Mouse (Mus musculus): ENCODE measurements at regions not wholly inside any gene's neighbourhood (a gene's known extent, or its start where the extent isn't known, plus 50 kb on each side); places are given as distances from the start of the nearest gene placed in this dataset.

DNA sequence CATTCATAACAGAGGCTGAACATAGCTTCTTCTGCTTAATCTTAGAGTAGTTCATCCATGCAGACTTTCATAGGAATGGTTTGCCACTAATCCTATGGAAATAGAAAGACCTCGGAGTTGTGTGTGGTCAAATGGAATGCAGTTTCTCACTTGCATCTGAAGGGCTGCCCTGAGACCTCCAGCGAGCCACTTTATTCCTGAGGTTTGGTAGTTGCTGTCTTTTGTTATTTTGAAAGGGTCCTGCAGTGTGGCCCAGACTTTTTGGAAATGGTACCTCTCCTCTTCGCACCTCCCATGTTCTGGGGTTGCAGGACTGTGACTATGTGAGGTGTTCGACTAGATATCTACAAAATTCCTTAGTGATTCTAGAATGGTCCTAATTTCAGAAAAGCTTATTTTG is 489.0 kb downstream of the Rnf144b start:
- Histone ChIP-seq H3K36me3 (ENCODE audit: poor library complexity, severe bottlenecking) (no peaks in the 10 kb centered on the region), H3K27ac (no peak overlapping the region), H3K4me3 (no peak overlapping the region), H3K9ac (no peak overlapping the region), H3K4me1 (peaks cover 12% of the 10 kb centered on the region), H3K27me3 (no peaks in the 10 kb centered on the region), H3K9me3 (replicated peaks) (0 out of 2 replicates have a peak, but pooled peaks cover 2% of the 10 kb centered on the region), H3K4me2 (no peak overlapping the region)
- no peak for ATAC-seq
- WGBS, result 85% methylated on average over 4 of the region's 4 CpGs

DNA sequence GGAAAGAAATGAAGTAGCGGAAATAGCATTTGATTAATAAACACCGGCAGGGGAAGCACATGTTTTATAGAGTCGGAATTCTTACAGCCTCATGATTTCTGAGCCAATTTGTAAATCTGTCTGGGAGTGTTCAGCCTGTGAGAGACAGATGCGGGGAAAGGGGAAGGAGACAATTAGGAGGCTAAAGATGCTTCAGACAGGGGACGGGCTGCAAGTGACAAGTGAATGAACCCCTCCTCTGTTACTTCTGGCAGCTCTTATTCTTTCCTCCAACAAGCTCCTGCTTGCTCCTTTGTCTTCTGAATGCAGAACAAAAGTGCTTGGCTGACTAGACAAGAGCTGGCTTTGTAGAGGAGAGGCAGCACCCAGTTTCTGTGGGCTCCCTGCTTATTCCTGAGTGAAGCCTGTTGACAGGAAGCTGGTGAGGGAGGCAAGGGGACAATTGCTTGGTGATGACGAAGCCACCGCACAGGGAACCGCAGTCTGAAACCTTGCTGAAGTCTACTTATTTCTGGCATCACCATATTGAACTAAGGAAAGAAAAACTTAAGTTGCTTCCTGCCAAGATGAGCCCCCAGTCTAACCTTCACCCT is 514.2 kb downstream of the Rnf144b start:
- Histone ChIP-seq H3K36me3 (ENCODE audit: poor library complexity, severe bottlenecking) (no peaks in the 10 kb centered on the region), H3K4me2 (no peak overlapping the region), H3K4me1 (peaks cover 23% of the 10 kb centered on the region), H3K4me3 (no peak overlapping the region), H3K9ac (no peak overlapping the region), H3K9me3 (replicated peaks) (no peaks in the 10 kb centered on the region), H3K27me3 (no peaks in the 10 kb centered on the region), H3K27ac (peak overlapping the region; percentile 40)
- peak; percentile 63 for ATAC-seq
- 18% methylated on average over 8 of the region's 8 CpGs for WGBS

DNA sequence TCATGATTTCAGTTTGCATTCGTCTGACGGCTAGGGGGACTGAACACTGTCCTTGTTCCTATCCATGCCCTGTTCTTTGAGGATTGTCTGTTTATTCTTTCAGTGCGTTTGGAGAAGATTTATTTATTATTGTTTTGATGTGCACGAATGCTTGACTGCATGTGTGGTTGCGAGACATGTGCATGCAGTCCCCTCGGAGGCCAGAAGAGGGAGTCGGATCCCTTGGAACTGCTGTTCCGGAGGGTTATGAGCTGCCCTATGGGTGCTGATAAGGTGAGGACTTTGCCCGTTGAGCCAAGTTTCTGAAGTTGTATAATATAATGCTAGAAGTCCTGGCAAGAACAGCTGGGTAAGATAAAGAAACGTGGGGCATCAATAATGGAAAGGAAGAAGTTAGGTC is 519.9 kb downstream of the Rnf144b start:
- no peak overlapping the region for H3K4me3 ChIP-seq
- no peaks in the 10 kb centered on the region for H3K36me3 ChIP-seq (ENCODE audit: poor library complexity, severe bottlenecking)
- no peaks in the 10 kb centered on the region for H3K27me3 ChIP-seq
- WGBS, result 90% methylated on average over 10 of the region's 10 CpGs
- no peak overlapping the region for H3K4me2 ChIP-seq
- peaks cover 7% of the 10 kb centered on the region for H3K4me1 ChIP-seq
- H3K9me3 ChIP-seq (replicated peaks), result no peaks in the 10 kb centered on the region
- no peak for ATAC-seq
- H3K27ac ChIP-seq, result no peak overlapping the region
- no peak overlapping the region for H3K9ac ChIP-seq

DNA sequence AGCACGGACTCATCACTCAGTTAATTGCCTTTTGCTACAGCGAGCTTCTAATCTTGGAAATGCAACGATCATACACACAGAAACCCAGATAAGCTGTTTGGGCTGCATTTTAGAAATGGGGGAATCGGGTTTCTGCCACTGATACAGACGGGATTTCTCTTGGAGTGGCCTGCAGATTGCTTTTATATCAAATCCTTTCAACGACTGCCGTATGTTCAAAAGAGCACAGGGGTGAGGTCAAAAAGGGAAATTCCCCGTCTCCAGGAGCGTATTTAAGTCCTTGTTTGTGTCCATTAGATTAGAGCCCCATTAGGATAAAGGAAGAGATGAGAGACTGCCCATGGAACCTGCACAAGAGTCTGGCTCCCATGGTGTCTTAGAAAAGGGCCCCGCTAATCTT is 522.6 kb downstream of the Rnf144b start:
- no peak overlapping the region for H3K9ac ChIP-seq
- H3K4me3 ChIP-seq, result no peak overlapping the region
- H3K9me3 ChIP-seq (replicated peaks), result no peaks in the 10 kb centered on the region
- peaks cover 7% of the 10 kb centered on the region for H3K4me1 ChIP-seq
- ATAC-seq, result no peak
- no peaks in the 10 kb centered on the region for H3K27me3 ChIP-seq
- no peaks in the 10 kb centered on the region for H3K36me3 ChIP-seq (ENCODE audit: poor library complexity, severe bottlenecking)
- peak overlapping the region; percentile 24 for H3K4me2 ChIP-seq
- H3K27ac ChIP-seq, result no peak overlapping the region
- WGBS, result 12% methylated on average over 10 of the region's 10 CpGs

DNA sequence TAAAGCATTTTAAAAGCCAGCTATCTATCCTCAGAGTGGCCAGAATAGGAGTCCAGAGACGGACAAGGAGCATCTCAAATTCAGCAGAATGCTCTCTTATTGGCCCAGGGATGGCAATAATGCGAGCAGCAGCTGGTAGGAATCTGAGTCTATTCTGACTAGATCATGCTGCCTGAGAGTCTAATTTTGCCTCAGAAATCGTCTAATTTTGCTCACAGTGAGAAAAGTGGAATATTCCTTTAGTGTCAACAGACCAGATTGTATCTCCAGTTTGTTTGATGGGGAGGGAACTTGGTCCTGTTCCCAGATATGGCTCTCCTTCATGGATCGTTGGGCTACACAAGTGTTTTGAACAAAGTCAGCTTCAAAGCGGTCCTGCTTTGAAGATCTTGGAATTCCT is 525.2 kb downstream of the Rnf144b start:
- Histone ChIP-seq H3K27me3 (peaks cover 3% of the 10 kb centered on the region; the same call in 1 of the 2 replicates), H3K4me2 (no peak overlapping the region), H3K9me3 (replicated peaks) (no peaks in the 10 kb centered on the region), H3K4me3 (no peak overlapping the region), H3K9ac (no peak overlapping the region), H3K27ac (no peak overlapping the region), H3K36me3 (ENCODE audit: poor library complexity, severe bottlenecking) (no peaks in the 10 kb centered on the region), H3K4me1 (peaks cover 12% of the 10 kb centered on the region)
- 72% methylated on average over 5 of the region's 5 CpGs for WGBS
- ATAC-seq, result no peak

DNA sequence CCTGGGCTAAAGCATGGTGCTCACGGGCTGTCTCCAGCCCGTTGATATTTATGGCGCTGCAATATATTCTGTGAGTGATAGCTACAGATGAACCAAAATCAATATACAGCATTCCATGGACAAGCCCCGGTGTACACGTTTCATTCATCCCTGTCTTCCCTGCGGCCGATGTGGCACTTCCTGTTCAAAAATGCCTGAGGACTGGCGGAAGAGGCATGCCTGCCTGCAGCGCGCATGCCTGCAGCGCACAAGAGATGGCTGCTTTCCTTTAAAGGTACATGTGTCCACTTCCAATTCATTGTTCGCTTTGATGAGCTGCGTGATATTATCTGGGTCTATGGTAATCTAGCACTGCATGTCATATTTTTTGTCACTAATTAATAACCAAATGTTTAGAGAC is 527.6 kb downstream of the Rnf144b start:
- WGBS, result 93% methylated on average over 13 of the region's 13 CpGs
- H3K4me1 ChIP-seq, result peaks cover 10% of the 10 kb centered on the region
- no peak for ATAC-seq
- no peak overlapping the region for H3K9ac ChIP-seq
- no peaks in the 10 kb centered on the region for H3K36me3 ChIP-seq (ENCODE audit: poor library complexity, severe bottlenecking)
- H3K4me2 ChIP-seq, result no peak overlapping the region
- no peak overlapping the region for H3K27ac ChIP-seq
- H3K27me3 ChIP-seq, result peaks cover 3% of the 10 kb centered on the region; the same call in 1 of the 2 replicates
- H3K4me3 ChIP-seq, result no peak overlapping the region
- H3K9me3 ChIP-seq (replicated peaks), result no peaks in the 10 kb centered on the region

DNA sequence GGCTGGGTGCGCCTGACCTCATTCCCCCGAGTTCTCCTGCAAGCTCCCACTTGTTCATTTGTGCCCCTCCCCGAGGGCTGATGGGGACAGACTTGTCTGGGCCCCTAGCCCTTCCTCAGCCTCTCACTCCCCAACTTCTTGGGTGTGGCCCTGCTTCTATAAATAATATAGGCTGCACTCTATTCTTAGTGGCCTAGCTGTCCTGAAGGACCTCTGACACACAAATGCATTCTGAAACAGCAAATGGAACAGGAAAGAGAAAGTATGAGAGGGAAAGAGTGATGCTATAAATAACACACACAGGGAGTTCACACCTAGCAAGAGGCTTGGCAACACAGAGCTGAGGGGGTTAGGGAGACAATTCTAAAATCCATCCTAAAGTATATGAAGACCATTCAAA is 544.0 kb downstream of the Rnf144b start:
- ATAC-seq, result no peak
- Histone ChIP-seq H3K4me1 (peaks cover 24% of the 10 kb centered on the region), H3K4me2 (no peak overlapping the region), H3K9me3 (replicated peaks) (no peaks in the 10 kb centered on the region), H3K27me3 (no peaks in the 10 kb centered on the region), H3K4me3 (no peak overlapping the region), H3K36me3 (ENCODE audit: poor library complexity, severe bottlenecking) (no peaks in the 10 kb centered on the region), H3K27ac (peak overlapping the region; percentile 80), H3K9ac (no peak overlapping the region)
- 73% methylated on average over 3 of the region's 3 CpGs for WGBS

DNA sequence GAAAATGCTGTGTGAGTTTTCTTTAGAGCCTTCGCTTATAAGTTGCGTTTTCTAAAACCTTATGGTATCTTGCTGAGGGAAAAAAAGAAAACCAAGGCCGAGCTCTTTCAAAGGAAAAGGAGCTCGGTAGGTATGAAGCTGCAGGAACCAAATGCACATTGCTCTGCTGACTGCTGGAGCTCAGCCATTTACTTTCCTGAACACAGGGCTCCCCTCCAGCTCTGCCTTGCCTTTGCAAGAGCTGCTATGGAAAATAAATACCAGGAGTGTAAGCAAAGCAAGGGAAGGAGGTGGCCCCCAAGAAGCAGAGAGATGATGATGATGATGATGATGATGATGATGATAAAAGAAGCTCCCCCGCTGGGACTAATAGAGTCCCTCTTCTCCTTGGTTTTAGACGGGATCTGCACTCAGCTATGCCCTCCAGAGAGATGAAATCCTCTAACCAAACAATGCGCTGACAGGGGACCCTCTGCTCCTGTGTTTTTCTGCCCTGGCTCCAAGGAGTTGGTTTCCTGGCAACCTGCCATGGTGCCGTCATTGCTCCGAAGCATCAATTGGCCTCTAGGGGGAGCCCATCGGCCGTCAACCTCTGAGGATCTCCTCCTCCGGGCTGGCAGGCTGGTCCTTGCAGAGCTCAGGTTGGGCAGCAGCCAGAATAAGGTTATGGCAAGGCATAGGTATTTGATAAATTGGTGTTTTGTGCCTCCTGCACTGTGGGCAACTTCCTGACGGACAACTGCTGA is 544.7 kb downstream of the Rnf144b start:
- WGBS, result 18% methylated on average over 13 of the region's 13 CpGs
- Histone ChIP-seq H3K4me1 (peaks cover 24% of the 10 kb centered on the region), H3K36me3 (ENCODE audit: poor library complexity, severe bottlenecking) (no peaks in the 10 kb centered on the region), H3K27ac (peak overlapping the region; percentile 80), H3K9me3 (replicated peaks) (no peaks in the 10 kb centered on the region), H3K27me3 (no peaks in the 10 kb centered on the region), H3K9ac (0 out of 2 replicates have a peak overlapping the region, but pooled peaks have one; percentile 26), H3K4me2 (peak overlapping the region; percentile 31; the same call in 1 of the 2 replicates), H3K4me3 (0 out of 2 replicates have a peak overlapping the region, but pooled peaks have one; percentile 5)
- peak; percentile 82 for ATAC-seq

DNA sequence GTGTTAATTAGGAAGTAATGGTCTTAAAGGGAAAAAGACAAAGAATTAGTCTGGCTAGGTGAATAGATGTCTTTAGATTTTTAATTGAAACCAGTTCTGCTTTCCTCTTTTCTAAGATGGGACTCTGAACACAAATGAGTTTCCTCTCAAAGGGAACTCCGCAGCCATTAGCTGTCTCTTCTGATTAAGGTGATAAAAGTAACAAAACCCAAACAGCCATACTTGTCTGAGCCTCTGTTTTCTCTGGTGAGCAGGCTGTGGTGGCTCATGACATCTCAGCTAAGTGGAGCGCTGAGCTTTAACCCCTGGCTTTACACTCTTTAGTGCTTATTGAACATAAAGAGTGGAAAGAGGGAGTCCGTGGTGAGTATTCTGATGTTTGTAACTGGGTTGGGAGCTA is 565.7 kb downstream of the Rnf144b start:
- H3K27ac ChIP-seq, result no peak overlapping the region
- 47% methylated on average over 3 of the region's 3 CpGs for WGBS
- no peaks in the 10 kb centered on the region for H3K36me3 ChIP-seq (ENCODE audit: poor library complexity, severe bottlenecking)
- no peaks in the 10 kb centered on the region for H3K27me3 ChIP-seq
- no peak overlapping the region for H3K4me3 ChIP-seq
- no peak for ATAC-seq
- no peak overlapping the region for H3K9ac ChIP-seq
- H3K9me3 ChIP-seq (replicated peaks), result no peaks in the 10 kb centered on the region
- no peaks in the 10 kb centered on the region for H3K4me1 ChIP-seq
- H3K4me2 ChIP-seq, result no peak overlapping the region

DNA sequence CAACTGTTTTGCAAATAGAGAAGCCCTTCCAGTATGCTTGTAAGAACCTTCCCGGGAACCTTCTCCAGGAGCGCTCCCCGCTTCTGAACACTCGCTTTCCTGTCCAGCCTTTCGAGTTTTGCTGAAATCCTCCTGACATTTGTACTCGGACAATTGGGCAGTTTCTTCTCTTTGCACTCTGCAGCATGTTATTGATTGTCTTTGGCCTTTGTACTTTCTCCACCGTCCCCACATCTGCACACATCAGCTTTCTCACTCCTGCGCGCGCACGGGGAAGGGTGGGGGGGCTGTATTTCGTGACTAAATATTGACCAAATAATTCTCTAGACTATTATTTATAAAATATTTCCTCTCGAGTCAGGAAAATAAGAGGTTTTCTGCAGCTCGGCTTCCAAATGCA is 567.2 kb upstream of the Id4 start:
- H3K4me2 ChIP-seq, result no peak overlapping the region
- H3K27me3 ChIP-seq, result no peaks in the 10 kb centered on the region
- no peak overlapping the region for H3K9ac ChIP-seq
- no peak overlapping the region for H3K27ac ChIP-seq
- WGBS, result 89% methylated on average over 14 of the region's 14 CpGs
- H3K9me3 ChIP-seq (replicated peaks), result no peaks in the 10 kb centered on the region
- H3K4me3 ChIP-seq, result no peak overlapping the region
- ATAC-seq, result no peak
- no peaks in the 10 kb centered on the region for H3K36me3 ChIP-seq (ENCODE audit: poor library complexity, severe bottlenecking)
- H3K4me1 ChIP-seq, result no peaks in the 10 kb centered on the region

DNA sequence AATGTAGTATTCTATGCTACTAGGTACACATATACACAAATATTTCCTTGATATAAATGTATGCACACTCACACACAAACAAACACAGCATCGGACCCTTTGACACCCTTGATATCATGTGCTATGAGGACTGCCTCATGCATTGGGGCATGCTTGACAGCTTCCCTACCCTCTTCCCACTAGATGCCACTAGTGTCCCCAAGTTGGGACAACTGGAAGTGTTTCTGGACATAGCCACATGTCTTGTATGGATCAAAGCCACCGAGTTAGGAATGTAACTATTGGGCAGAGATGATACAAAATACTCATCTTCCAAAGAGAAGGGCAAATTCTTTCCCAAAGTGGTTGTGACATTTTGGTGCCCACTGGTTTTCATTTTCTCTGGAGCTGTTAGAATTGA is 565.2 kb upstream of the Id4 start:
- WGBS, result 91% methylated on average over 2 of the region's 2 CpGs
- Histone ChIP-seq H3K27ac (no peak overlapping the region), H3K27me3 (no peaks in the 10 kb centered on the region), H3K4me1 (no peaks in the 10 kb centered on the region), H3K4me2 (no peak overlapping the region), H3K36me3 (ENCODE audit: poor library complexity, severe bottlenecking) (no peaks in the 10 kb centered on the region), H3K9ac (no peak overlapping the region), H3K9me3 (replicated peaks) (no peaks in the 10 kb centered on the region), H3K4me3 (no peak overlapping the region)
- no peak for ATAC-seq

DNA sequence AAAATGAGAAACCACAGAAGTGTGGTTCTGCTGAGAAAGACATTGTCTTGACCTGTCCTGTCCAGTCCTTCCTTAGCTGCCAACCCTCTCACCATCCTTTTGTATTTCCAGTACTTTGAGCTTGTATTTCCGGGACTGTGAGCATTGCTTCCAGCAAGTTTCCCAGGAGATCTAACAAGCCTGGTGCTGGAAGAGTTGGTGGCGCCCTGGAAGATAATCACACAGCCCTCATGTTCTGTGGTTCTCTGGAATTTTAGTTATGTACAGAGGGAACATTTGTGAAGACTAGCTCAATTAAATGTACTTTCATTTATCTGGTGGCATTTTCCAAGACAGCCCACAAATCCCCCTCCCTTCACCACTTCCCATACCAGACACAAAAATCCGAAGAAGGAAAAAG is 560.5 kb upstream of the Id4 start:
- Histone ChIP-seq H3K4me2 (no peak overlapping the region), H3K4me3 (no peak overlapping the region), H3K9me3 (replicated peaks) (no peaks in the 10 kb centered on the region), H3K4me1 (peaks cover 4% of the 10 kb centered on the region; the same call in 1 of the 2 replicates), H3K36me3 (ENCODE audit: poor library complexity, severe bottlenecking) (no peaks in the 10 kb centered on the region), H3K27me3 (no peaks in the 10 kb centered on the region), H3K27ac (no peak overlapping the region), H3K9ac (no peak overlapping the region)
- no peak for ATAC-seq
- WGBS, result 65% methylated on average over 3 of the region's 3 CpGs
